Mouse (Mus musculus) left cerebral cortex, postnatal 36 days (tissue): Measurements from ENCODE around the gene A830031A19Rik. TPM values are rescaled to one million over a fixed set of nuclear protein-coding genes. Genes with fewer than 3 reads are reported as not detected.

Source experiments
- DNase-seq, 2 experiments: peaks; one replicate each; pipeline ENCODE4 v3.0.0; 2021 to 2022; ENCODE audit warnings: low spot score in 2 of 2, mixed read lengths in 1 of 2
- intact Hi-C: fragments of 180-260 bp; cut with DNase I; formaldehyde crosslinking; loops from one replicate; pipeline ENCODE4 v1.15.1; 2025
- total RNA-seq, 2 experiments: library from RNA; stranded (reverse); gene quantifications; 2 replicates each; pipeline ENCODE4 v1.2.3; 2021

A830031A19Rik gene
- total RNA-seq, 2 experiments from 2014 or later = 1.3 to 1.5 TPM

DNA sequence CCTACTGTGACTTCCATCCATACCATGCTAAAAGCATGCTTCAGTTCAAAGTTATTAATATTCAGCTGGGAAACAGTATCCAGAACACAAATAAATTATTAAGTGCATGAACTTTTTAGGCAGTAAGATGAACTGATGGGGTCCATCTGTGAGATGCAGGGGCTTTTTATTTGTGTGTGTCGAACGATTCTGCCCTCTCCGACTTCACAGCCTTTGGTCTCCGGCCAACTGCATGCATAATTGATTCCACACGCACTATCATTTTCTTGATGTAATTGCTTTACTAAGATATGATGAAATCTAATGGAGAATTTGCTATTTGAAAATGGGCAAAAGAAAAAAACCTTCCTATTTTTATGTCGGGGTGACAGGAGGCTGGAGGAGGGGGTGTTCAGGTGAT lies 22.2 kb upstream of the A830031A19Rik start:
- no peak for DNase-seq
- intact Hi-C loops = loop anchor here (5.0 kb wide), 1 partner anchor 45 kb away; no protein-coding TSS in a partner anchor

DNA sequence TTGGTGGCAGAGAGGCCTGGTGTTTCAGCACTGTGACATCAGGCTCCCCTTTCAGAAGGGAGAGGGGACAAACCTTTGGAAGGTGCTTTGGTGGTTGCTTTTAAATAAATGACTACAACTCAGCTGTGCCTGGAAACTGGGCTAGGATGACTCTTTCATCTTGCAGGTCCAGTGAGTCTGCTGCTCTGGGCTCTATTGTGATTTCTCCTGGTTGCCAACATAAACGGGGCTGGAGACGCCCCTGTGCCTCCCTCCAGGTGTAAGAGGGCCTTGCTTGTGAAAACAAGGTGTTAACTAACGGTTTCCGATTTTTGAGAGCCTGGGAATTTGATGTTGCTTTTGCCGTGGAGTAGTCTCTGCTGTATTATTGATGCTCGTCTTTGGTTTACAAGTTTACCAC lies 21.6 kb upstream of the A830031A19Rik start:
- intact Hi-C loops = loop anchor here (5.0 kb wide), 1 partner anchor 46 kb away; no protein-coding TSS in a partner anchor
- DNase-seq = no peak

DNA sequence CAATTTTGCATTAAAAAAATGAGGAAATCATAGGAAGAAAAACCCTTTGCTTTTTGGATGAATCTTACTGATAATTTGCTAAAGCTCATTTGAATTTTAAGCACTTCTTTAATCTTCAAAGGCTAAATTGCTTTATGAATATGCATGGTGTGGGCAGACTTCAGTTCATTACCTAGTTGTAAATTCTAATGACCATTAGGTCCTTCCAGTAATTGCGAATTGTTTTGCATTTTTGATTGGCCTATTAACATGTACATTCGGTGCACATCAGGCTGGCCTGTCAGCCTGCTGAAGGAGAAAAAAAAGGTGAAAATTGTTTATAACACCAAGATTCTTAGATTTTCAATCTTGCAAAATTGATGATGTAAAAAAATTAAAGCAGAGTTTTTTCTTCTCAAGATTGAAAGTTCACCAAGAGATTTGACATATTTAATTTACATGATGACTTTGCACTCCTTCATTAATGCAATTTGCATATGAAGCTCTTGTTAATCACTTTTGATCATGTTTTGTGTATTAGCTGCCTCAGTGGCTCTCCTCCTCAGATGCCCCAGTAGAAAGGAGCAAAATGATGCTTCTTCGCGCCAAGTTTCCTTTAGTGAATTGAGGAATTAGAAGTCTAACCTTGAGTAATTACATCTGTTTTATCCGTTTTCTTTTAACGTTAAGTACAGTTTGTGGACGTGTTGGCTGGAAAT lies 21.0 kb upstream of the A830031A19Rik start:
- intact Hi-C loops = loop anchor here (5.0 kb wide), 1 partner anchor 46 kb away; no protein-coding TSS in a partner anchor
- DNase-seq = no peak

DNA sequence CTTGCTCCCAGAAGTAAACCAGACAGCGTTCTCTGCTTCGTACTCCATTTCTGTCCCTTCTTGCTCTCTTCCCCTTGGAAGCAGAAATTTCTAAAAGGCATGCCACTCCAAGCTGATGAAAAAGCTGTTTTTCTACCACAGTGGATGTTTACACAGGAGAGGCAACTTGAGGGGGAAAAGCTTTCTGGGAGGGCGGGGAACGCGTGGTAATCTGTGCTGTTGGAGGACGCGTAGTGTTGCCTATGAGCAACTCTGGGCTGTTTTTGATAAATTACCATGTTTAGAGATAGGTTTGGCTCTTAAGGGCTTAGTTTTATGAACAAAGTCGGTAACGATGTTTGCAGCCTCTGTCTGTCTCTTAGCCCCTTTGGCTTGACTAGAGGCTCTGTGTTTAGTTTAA lies 20.4 kb upstream of the A830031A19Rik start:
- peak in 1 of 2 experiments; percentile 23 for DNase-seq
- intact Hi-C loops = loop anchor here (5.0 kb wide), 1 partner anchor 47 kb away; no protein-coding TSS in a partner anchor

DNA sequence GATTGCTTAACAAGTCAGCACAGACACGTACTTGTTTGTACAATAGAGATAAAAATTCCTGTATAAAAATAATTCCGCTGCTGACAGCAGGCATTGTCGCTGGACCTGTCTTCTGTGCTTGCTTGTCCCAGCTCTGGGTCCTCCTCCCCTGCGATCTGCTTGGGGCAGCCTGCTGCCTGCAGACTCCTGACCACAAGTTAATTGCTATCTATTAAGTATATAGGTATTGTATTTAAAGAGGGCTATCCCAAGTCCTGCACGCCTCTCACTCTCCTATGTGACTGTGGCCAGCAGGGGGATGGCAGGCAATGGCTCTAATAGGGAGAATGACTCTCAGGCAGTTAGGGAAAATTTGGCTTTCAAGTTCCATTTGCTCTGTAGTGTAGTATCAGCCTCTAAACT lies 19.2 kb upstream of the A830031A19Rik start:
- DNase-seq = peak in 1 of 2 experiments; percentile 18

DNA sequence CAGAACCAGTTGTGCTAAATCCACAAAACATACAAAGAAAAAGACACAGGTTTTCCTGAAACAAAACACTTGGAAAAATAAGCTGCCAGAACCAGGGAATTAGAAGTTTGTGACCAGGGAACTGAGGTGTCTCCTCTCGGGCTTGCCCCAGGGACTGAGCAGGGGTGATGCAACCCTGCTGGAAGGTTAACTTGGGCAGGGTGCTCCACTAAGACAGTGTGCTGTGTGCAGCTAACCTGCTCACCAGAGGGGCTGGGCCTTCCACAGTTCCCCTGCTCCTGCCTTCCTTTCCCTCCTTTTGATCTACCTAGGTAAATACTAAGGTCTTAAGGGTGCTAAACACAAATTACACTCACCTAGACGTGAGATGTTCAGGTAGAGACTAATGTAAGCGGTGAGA lies 17.8 kb upstream of the A830031A19Rik start:
- intact Hi-C loops = no loop called here
- DNase-seq = no peak

More for the DNA sequence above, 19.2 kb upstream of the A830031A19Rik start:
- intact Hi-C loops = no loop called here

DNA sequence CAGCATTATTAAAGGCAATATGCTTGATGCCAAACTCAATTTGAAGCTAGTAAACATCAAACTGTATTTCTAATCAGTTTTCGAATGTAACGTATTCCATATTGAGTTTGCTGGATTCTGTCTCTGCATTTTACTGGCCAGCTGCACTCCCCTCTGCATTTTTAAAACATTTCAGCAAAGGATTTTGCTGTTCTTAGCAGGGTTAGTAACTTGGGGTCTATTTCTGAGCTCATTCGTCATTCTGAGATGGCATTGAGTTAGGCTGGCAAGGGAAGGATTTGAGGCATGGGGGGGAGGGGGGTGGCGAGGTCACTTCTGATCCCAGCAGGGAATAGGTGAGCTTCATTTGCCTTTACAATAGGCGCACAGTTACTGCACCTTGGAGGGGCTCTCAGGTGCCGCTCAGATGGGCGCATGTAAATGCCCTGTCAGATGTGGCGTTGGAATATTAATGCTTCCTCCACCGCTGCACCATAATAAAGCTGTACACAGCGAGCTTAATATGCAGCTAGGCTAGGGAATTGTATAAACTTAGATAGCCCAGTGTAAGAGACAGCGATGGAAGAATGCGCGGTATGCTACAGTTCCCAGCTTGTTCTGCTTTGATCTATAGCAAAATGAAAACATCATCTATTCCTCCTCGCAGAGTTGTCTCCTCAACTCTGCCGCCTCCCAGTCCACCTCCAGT lies 16.7 kb upstream of the A830031A19Rik start:
- DNase-seq = no peak
- intact Hi-C loops = no loop called here

DNA sequence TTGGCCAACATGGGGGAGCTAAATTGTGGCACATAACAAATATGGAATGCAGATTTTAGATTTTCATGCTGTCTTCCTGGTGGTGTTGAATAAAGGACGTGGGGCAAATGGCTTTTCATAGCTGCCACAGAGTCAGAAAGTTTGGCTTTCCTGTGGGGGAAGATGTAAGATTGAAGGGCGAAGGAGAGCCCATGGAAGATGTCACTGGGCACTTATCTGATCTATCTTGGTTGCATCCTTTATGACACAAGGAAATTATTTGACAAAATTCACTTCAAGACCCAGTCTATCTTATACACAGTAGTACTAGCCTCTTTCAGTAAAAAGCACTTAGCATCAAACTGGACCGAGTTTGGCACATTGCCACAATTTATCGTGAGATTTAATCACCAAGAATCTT lies 15.6 kb upstream of the A830031A19Rik start:
- intact Hi-C loops = no loop called here
- no peak for DNase-seq

DNA sequence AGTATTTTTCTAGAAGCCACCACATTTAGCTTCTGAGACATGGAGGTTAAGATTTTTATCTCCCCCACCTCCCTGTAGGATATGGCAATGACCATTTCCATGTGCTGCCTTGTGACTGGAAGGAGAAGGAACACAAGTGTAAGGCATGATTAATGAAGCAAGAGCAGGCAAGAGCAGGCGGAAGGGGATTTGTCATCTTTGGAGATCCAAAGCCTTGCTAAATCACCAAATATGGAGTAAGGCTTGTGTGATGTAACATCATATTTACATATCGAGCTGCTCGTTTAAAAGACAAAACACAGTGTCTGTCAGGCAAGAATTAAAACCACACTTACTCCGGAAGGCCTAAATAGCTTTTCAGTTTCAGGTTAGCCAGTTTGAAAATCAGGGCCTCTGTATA lies 12.2 kb upstream of the A830031A19Rik start:
- intact Hi-C loops = loop anchor here (10.0 kb wide), 2 partner anchors 1218 to 1988 kb away; no protein-coding TSS in a partner anchor
- DNase-seq = peak in 1 of 2 experiments; percentile 19

DNA sequence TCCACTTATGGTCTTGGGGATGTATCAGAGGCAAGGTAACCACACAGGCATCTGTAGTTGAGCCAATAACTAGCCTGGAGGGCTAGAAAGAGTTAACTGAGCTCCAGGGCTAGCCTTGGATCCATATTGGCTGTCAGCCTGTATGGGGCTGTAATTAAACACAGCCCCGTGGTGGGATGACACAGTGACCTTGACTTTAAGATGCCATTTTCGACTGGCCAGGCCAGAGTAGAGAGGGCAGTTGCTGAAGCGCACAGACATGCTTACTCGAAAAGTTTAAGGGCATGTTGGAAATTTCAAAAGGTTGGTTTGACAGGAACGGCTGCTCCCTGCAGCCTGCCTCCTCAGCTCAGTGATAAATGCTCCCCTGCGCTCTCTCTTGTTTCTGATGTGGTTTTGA lies 11.1 kb upstream of the A830031A19Rik start:
- intact Hi-C loops = loop anchor here (10.0 kb wide), 2 partner anchors 1219 to 1989 kb away; no protein-coding TSS in a partner anchor
- DNase-seq = no peak

DNA sequence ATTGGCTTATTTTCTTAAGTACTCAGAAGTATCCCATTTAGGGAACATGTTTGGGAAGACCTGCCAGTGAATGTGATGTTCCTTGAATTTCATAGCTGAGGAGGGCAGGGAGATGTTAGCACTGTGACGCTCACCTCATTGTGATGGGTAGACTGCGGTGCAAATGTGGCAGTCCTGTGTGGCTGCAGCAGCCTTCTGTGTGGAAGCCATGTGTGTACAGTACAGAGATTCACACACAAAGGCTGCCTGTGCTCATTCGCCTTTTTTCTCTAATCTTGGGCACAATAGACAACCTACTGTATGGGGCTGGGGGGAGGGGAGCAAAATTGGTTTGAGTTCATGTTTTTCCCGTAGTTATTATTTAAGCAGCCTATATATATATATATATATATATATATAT lies 9.7 kb upstream of the A830031A19Rik start:
- DNase-seq = no peak
- intact Hi-C loops = loop anchor here (5.0 to 10.0 kb wide), 3 partner anchors 68 to 1990 kb away; no protein-coding TSS in a partner anchor

DNA sequence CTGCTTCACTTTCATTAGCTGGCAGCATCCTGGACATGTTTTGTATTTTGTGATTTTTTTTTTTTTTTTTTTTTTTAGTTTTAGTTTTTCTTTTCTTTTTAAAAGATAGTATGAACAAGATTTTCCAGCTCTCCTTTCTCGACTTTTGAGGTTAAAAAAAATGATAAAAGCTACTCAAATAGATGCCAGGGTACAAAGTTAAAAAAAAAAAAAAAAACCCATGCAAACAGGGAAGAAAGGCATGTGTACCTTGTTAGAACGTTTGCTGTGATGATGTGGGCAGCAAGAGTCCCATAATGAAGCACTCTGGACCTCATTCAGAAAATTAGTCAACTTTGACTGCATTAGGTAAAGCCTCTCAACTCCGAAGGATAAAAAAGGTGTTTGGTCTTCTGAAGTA lies 9.2 kb upstream of the A830031A19Rik start:
- no peak for DNase-seq
- intact Hi-C loops = loop anchor here (5.0 to 10.0 kb wide), 3 partner anchors 68 to 1991 kb away; no protein-coding TSS in a partner anchor

DNA sequence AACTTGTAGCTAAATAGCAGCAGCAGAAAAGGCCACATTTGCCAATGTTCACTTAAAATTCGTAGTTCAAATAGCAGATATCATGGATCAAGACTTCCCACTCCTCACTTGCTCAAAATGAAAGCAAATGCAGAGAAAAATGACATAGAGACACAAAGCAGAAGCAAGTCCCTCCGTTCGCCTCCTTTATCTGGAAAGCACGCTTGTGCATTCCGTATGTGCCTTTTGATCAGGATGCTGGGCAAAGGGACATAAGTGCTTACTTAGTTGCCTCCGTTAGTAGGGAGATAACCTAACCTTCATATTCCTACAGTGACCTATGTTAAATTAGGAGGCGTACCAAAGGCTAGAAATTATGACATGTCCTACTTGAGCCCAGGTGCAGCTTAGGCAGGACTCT lies 8.6 kb upstream of the A830031A19Rik start:
- DNase-seq = peak in 1 of 2 experiments; percentile 18
- intact Hi-C loops = loop anchor here (2.0 to 10.0 kb wide), 4 partner anchors 69 to 1991 kb away; no protein-coding TSS in a partner anchor

DNA sequence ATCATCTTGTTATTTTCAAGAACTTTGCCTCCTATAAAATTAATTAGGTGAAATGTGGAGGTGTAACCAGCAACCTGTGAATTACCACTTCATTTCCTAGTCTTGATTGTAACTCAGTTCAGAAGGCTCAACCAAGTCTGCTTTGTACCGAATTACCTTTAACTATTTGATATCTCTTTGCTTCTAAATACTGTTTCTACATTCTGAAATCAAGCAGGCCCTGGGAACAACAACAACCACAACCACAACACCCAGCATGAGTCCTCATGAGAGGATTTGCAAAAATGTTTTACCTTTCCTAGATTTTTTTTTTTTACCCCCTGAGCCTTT lies 8.2 kb upstream of the A830031A19Rik start:
- DNase-seq = no peak
- intact Hi-C loops = loop anchor here (2.0 to 10.0 kb wide), 4 partner anchors 69 to 1992 kb away; no protein-coding TSS in a partner anchor

DNA sequence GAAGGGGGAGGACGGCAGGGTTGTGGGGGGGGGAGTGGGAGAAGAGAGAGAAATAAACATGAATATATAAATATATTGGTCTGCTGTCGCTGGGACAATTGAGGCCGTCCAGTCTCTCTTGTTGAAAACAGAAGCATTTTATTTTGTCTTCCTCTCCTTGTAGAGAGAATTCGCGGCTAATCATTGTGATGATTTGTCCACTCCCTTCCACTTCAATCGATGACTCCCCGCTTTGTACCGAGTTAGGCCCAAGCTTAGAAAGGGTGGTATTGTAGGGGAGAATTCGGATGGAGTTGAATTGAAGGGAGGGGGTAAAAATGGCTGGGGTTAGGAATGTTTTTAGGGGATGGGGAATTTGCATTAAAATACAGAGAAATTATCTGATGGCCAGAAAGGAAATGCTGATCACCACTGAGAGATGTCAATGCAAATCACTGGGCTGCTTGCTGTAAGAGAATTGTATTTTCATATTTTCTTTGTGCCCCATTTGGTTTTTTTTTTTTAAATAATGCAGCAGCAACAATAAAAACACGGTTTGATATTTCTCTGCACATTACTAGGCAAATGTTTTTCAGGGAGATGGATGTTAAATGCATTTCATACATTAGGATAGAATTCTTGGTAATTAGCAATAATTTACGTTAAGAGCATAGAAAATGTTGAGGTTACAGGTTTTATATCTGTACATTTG lies 7.7 kb upstream of the A830031A19Rik start:
- intact Hi-C loops = loop anchor here (2.0 to 10.0 kb wide), 4 partner anchors 70 to 1992 kb away; no protein-coding TSS in a partner anchor
- DNase-seq = no peak

DNA sequence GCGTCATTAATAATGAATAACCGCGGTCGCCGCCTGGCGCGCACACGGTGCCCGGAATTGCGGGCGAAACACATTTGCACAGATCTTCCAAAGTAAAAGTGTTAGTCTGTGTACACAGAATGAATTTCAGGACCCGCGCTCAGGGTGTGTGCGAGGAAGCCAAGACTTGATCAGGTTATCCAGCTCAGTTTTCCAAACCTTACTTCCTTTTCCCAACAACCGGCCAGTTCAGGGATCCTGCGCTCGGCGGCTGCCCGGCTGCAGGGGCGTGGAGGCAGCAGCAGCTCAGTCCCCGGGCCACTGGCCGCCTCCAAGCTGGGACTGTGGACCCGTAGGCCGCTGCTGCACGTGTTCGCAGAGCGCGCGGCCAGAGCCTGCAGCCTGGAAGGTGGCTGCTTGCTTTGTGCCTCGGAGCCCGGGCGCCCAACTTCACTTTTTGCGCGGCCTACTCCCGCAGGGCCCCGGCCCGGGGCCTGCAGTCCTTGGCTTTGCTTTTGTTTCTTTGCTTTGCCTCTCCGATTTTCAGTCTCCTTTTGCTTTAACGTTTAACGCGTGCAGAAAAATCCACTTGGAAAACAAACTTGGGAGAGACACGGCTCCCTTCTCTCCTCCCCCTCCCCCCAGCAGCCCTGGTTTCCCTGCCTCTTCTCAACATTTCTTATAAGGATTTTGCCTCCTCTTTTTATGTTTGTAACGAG lies 7.0 kb upstream of the A830031A19Rik start:
- intact Hi-C loops = loop anchor here (2.0 to 10.0 kb wide), 4 partner anchors 70 to 1993 kb away; no protein-coding TSS in a partner anchor
- peak in 1 of 2 experiments; percentile 47 for DNase-seq

DNA sequence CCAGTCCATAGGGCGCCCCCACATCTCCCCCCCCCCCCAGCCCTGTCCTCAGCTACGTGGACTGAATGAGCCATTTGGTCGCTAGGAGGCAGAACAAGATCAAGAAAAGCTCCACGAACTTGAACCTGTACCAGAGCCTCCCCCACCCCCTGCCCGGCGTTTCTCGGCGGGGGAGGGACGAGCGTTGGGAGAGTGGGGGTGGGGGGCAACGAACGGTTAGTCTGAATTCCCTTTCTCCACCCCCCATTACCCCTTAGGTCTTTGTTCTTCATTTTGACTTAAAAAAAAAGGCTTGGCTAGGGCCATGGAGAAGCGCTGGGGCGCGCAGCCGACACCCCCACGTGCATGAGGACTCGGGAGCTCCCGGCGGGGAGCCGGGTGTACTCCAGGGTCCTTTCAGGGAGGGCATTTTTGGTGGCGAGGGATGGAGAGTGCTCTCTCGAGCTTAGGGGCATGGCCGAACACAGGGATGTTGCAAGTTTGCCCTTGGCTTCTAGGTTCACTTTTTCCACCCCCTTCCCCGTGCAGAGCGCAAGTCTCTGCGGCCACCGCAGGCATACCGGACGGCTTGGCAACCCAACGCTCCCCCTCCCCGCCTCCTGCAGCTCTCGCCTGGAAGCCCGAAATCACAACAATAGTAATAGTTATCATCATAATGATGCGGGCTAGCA lies 6.3 kb upstream of the A830031A19Rik start:
- peak; percentile 67 to 73 for DNase-seq
- intact Hi-C loops = loop anchor here (5.0 to 10.0 kb wide), 3 partner anchors 71 to 1994 kb away; no protein-coding TSS in a partner anchor

DNA sequence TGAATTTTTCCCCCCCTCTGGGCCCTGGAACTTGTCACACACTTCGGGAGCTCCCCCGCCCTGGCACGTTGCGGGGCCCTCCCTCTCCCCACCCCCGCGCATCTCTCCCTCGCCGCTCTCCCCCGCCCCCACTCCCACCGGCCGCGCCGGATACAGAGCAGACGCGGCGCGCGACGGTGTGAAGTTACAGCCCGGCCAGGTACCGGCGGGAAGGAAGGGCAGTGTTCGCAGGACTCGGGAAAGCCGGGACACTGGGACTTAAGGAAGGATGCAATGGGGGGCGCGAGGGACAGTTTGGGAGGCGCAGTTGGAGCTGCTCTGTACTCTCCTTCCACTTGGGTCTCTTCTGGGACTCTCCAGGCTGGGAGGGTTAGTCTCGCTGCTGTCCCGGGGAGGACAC lies 5.7 kb upstream of the A830031A19Rik start:
- intact Hi-C loops = loop anchor here (5.0 to 10.0 kb wide), 3 partner anchors 72 to 1994 kb away; no protein-coding TSS in a partner anchor
- DNase-seq = peak; percentile 61 to 64
